Mouse (Mus musculus) cortical plate, adult 2 months (tissue): ENCODE data around the gene Aff1.

Source experiments
- CTCF ChIP-seq: fragments of 200-500 bp; IDR thresholded peaks from 2 replicates; pipeline ENCODE4 v1.5.1; 2011; ENCODE audit warnings: mild to moderate bottlenecking, control low read depth, low read length; ENCODE audit not compliant: insufficient read depth; ENCODE audit errors: extremely low read depth
- POLR2A ChIP-seq: fragments of 200-500 bp; IDR thresholded peaks from 2 replicates; pipeline ENCODE4 v1.6.1; 2011; ENCODE audit warnings: mild to moderate bottlenecking, low read length, control low read depth; ENCODE audit not compliant: insufficient read depth; ENCODE audit errors: extremely low read depth

GRCm38 (mm10) chr5:103799438-103799837, 107.3 kb downstream of the Aff1 start:
- TF ChIP-seq CTCF (no peak), POLR2A (no peak)
